Mouse (Mus musculus): ENCODE results near the gene Scgb2b18. TPM values are rescaled to one million over a fixed set of nuclear protein-coding genes. Genes with fewer than 3 reads are reported as not detected.
"Not testable (repeated sequence)": the region's sequence is repeated elsewhere in the genome, so short reads cannot be mapped to it uniquely, and the experiment has no call there.

The Scgb2b18 gene
- total RNA-seq (2021), result not detected

DNA sequence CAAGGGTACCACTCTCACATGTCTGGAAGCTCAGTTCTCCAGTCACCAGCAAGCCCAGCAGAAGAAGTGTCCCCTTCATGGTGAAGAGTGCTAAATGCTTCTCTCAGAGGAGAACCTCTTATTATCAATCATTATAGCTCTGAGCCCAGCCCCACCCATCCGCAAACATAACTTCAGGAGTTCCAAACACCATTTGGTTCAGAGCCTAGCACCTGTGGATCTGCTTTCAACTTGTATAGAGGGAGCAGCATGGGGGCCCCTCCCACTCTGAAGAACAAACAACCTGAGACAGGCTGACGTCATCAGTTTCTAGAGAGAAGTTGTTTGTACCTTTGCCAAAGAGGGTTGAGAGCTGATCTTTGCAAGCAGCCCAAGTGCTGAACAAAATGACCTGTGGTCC is at the start of gene Scgb2b18:
TSS of gene Scgb2b18 (minus strand) at position 101 of the 400 bp plus-strand sequence.
- DNase-seq (ENCODE audit: low spot score in 2 of 2); intact Hi-C loops (cut with DNase I): not testable (repeated sequence)

DNA sequence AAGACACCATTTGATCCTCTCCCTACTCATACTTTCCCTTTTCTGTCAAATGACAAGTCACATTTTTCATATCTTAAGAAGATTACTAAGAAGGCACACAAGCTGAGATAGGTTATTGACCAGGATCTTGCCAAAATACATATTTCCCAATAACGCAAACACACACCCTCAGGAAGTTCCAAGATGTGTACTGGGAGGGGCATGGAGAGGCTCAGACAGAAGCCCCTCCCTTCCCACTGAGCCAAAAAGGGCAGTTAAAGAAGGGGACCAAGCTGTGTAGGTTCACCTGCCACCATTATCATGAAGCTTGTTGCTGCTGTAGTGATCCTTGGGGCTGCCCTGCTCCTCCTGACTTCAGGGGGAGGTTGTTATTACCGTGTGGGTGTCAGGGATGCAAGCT is 11.6 kb upstream of the Scgb2b18 start, which contains the start of gene Scgb1b18:
TSS of gene Scgb1b18 (plus strand) at position 301 of the 400 bp plus-strand sequence.
- intact Hi-C loops (cut with DNase I); DNase-seq (ENCODE audit: low spot score in 2 of 2): not testable (repeated sequence)

Other genes with a start within 250 kb of the Scgb2b18 start
- not detected for gene Scgb2b17, start 117.3 kb downstream of the Scgb2b18 start, total RNA-seq (2021)
- not detected for gene Scgb1b17, start 110.4 kb downstream of the Scgb2b18 start, total RNA-seq (2021)
- gene Scgb1b18, start 11.7 kb upstream of the Scgb2b18 start, total RNA-seq (2021), result not detected
- gene Scgb2b19, start 106.5 kb upstream of the Scgb2b18 start, total RNA-seq (2021), result not detected
- not detected for gene Scgb1b19, start 113.4 kb upstream of the Scgb2b18 start, total RNA-seq (2021)
- gene Scgb2b20, start 192.5 kb upstream of the Scgb2b18 start, total RNA-seq (2021), result not detected
- gene Scgb1b20, start 199.4 kb upstream of the Scgb2b18 start, total RNA-seq (2021), result not detected